Mouse (Mus musculus) left cerebral cortex, postnatal 4 days (tissue): ENCODE data around the gene Gm21767. TPM values are rescaled to one million over a fixed set of nuclear protein-coding genes. Genes with fewer than 3 reads are reported as not detected.
"Not testable (repeated sequence)": the region's sequence is repeated elsewhere in the genome, so short reads cannot be mapped to it uniquely, and the experiment has no call there.

ENCODE experiments used
- DNase-seq: peaks from one replicate; pipeline ENCODE4 v3.0.0-alpha.2; 2022
- intact Hi-C: fragments of 180-260 bp; cut with DNase I; formaldehyde crosslinking; loops from one replicate; pipeline ENCODE4 v1.15.1; 2025
- total RNA-seq, 2 experiments: library from RNA; stranded (reverse); gene quantifications; 2 replicates each; pipeline ENCODE4 v1.2.3; 2021

Gm21767 gene
- not detected for total RNA-seq

GRCm38 (mm10) chrY:13941438-13941837 is at the start of gene Gm21767:
Gene Gm21767, plus strand, starts transcription at chrY:13941738.
- DNase-seq, intact Hi-C loops: not testable (repeated sequence)
